Mouse (Mus musculus): ENCODE results near the gene Dap.

DNA sequence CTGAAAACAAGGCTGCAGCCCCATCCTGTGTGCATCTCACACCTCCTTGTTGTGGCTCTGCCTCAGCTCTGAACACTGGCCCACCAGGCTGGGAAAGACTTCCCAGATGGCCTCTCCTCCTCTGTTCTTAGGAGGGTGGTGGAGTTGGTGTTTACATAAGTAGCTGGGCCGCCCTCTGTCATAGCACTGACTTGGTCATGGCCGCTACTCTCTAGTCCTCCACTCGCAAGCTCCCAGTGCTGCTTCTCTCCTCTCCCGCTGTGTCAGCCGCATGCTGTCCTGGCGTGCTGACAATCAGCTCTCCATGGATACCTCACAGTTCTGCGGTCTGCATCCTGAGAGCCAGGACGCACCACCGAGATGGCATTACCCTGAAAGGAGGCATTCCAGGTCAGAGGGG lies 22.9 kb downstream of the Dap start:
- no peak for TF ChIP-seq GATA1 (IDR thresholded peaks at IDR 0.05; ENCODE audit: borderline replicate concordance, low read length)
- TF ChIP-seq CTCF (IDR thresholded peaks at IDR 0.05; ENCODE audit: low read depth, low read length) = no peak
- no peak for TF ChIP-seq GATA2 (IDR thresholded peaks at IDR 0.05; ENCODE audit: borderline replicate concordance, low read depth, low read length)
